ENCODE assay signal across 9 mouse cellular contexts in genomic region chr11:117410059-117410458, GRCm38 (mm10).
DNase-seq lines count a peak whose midpoint lies in the region; ATAC-seq and TF ChIP-seq lines count a peak whose summit lies in the region.
"Had no signal": no experiment of that assay in that cellular context is flagged by ENCODE, and none has a peak within 500 bp of the region (broad histone marks: within the 10 kb centered on the region; RNA-seq: fewer than 3 reads in every experiment).

No protein-coding gene starts in this region.

- no peak for ATAC-seq in lung, embryonic 14.5 days (ENCODE audit: insufficient read depth)
- peak; percentile 56; the same call in 1 of the 2 replicates for ATAC-seq in hindbrain, embryonic 14.5 days (ENCODE audit: low FRiP score)
- ATAC-seq in neural tube, embryonic 13.5 days (ENCODE audit: low read depth), result no peak; the same call in 1 of the 2 replicates

- H3K4me3 ChIP-seq in lung, embryonic 14.5 days (ENCODE audit: low read depth, low read length), result no peak overlapping the region
- no peak overlapping the region for H3K4me3 ChIP-seq in lung, adult 2 months (replicated peaks; ENCODE audit: extremely low read depth, low read depth, low read length)
- no peak overlapping the region for H3K4me3 ChIP-seq in hindbrain, embryonic 14.5 days (replicated peaks; ENCODE audit: low read length)
- no peak overlapping the region for H3K4me3 ChIP-seq in neural tube, embryonic 13.5 days
- H3K4me3 ChIP-seq: liver, embryonic 13.5 days had no signal

- H3K27ac ChIP-seq in lung, embryonic 14.5 days (ENCODE audit: low read depth), result no peak overlapping the region
- peak overlapping the region; percentile 91 for H3K27ac ChIP-seq in hindbrain, embryonic 14.5 days
- peak overlapping the region; percentile 90 for H3K27ac ChIP-seq in neural tube, embryonic 13.5 days (replicated peaks)
- H3K27ac ChIP-seq: liver, embryonic 13.5 days had no signal

- H3K9me3 ChIP-seq in lung, embryonic 14.5 days (ENCODE audit: low read depth, low read length), result no peaks in the 10 kb centered on the region
- no peaks in the 10 kb centered on the region for H3K9me3 ChIP-seq in hindbrain, embryonic 14.5 days (ENCODE audit: control insufficient read depth, low read length)
- H3K9me3 ChIP-seq in neural tube, embryonic 13.5 days, result no peaks in the 10 kb centered on the region
- H3K9me3 ChIP-seq: liver, embryonic 13.5 days had no signal

- 15% methylated on average over 6 of the region's 6 CpGs for WGBS in lung, embryonic 14.5 days
- WGBS in lung, adult 2 months, result 12% methylated on average over 6 of the region's 6 CpGs
- 3% methylated on average over 6 of the region's 6 CpGs for WGBS in hindbrain, embryonic 14.5 days
- 3% methylated on average over 6 of the region's 6 CpGs for WGBS in neural tube, embryonic 13.5 days

- no peak for TF ChIP-seq CTCF in lung, embryonic 14.5 days (IDR thresholded peaks at IDR 0.05; ENCODE audit: low read depth)
- TF ChIP-seq CTCF in lung, adult 2 months (IDR thresholded peaks at IDR 0.05; ENCODE audit: insufficient read depth, low read length), result no peak

- H3K4me1 ChIP-seq in lung, embryonic 14.5 days (ENCODE audit: insufficient read depth), result peaks cover 8% of the 10 kb centered on the region
- peaks cover 5% of the 10 kb centered on the region for H3K4me1 ChIP-seq in lung, adult 2 months (ENCODE audit: control insufficient read depth, insufficient read depth, low read length)
- peaks cover 53% of the 10 kb centered on the region for H3K4me1 ChIP-seq in hindbrain, embryonic 14.5 days (replicated peaks; ENCODE audit: control insufficient read depth, insufficient read depth, low read length)
- peaks cover 70% of the 10 kb centered on the region for H3K4me1 ChIP-seq in neural tube, embryonic 13.5 days (replicated peaks)

- no peak overlapping the region for H3K9ac ChIP-seq in lung, embryonic 14.5 days
- H3K9ac ChIP-seq in hindbrain, embryonic 14.5 days, result peak overlapping the region; percentile 50; the same call in 1 of the 2 replicates
- peak overlapping the region; percentile 22 for H3K9ac ChIP-seq in neural tube, embryonic 13.5 days
- H3K9ac ChIP-seq: liver, embryonic 13.5 days had no signal

- peak; percentile 33 for DNase-seq in lung, embryonic 14.5 days
- DNase-seq in lung, adult 2 months, result no peak
- DNase-seq in cerebellum, postnatal 14 days, result peak; percentile 61 to 70
- peak; percentile 73 for DNase-seq in hindbrain, embryonic 14.5 days (ENCODE audit: low spot score)
- DNase-seq in thymus, adult 18-20 months, result no peak
- no peak for DNase-seq in B cell, adult 2 months
- DNase-seq in spleen, postnatal 10 days (ENCODE audit: low spot score in 2 of 2), result no peak
- DNase-seq: liver, embryonic 13.5 days had no signal

- H3K36me3 ChIP-seq in lung, embryonic 14.5 days (ENCODE audit: insufficient read depth), result no peaks in the 10 kb centered on the region
- no peaks in the 10 kb centered on the region for H3K36me3 ChIP-seq in hindbrain, embryonic 14.5 days (replicated peaks; ENCODE audit: control insufficient read depth, insufficient read depth)
- H3K36me3 ChIP-seq in neural tube, embryonic 13.5 days, result no peaks in the 10 kb centered on the region
- H3K36me3 ChIP-seq: liver, embryonic 13.5 days had no signal

- H3K4me2 ChIP-seq in lung, embryonic 14.5 days, result no peak overlapping the region
- peak overlapping the region; percentile 20; the same call in 1 of the 2 replicates for H3K4me2 ChIP-seq in hindbrain, embryonic 14.5 days (replicated peaks)
- H3K4me2 ChIP-seq in neural tube, embryonic 13.5 days, result peak overlapping the region; percentile 9
- H3K4me2 ChIP-seq: liver, embryonic 13.5 days had no signal

- TF ChIP-seq POLR2A in lung, adult 2 months (IDR thresholded peaks at IDR 0.05; ENCODE audit: borderline replicate concordance, extremely low read depth, low read depth, low read length), result no peak

- peaks cover 44% of the 10 kb centered on the region for H3K27me3 ChIP-seq in lung, embryonic 14.5 days (ENCODE audit: insufficient read depth, low read length)
- peaks cover 13% of the 10 kb centered on the region; the same call in 1 of the 2 replicates for H3K27me3 ChIP-seq in hindbrain, embryonic 14.5 days (ENCODE audit: control insufficient read depth, insufficient read depth, low read length)
- peaks cover 35% of the 10 kb centered on the region for H3K27me3 ChIP-seq in neural tube, embryonic 13.5 days

Comparison
In these comparisons a context has a peak if more than half of its experiments do, and no peak if none do; other contexts are left out.
1. DNase-seq: peak in lung, embryonic 14.5 days (single experiment), cerebellum, postnatal 14 days (2 of 2) and hindbrain, embryonic 14.5 days (single experiment); none in lung, adult 2 months (single experiment), thymus, adult 18-20 months (0 of 2), B cell, adult 2 months (0 of 2) and spleen, postnatal 10 days (0 of 2).